Mouse (Mus musculus): ENCODE results near the gene Shank2. TPM values are rescaled to one million over a fixed set of nuclear protein-coding genes. Genes with fewer than 3 reads are reported as not detected.

The Shank2 gene
- polyA plus RNA-seq, 2 experiments: 0.59 to 0.89 TPM

DNA sequence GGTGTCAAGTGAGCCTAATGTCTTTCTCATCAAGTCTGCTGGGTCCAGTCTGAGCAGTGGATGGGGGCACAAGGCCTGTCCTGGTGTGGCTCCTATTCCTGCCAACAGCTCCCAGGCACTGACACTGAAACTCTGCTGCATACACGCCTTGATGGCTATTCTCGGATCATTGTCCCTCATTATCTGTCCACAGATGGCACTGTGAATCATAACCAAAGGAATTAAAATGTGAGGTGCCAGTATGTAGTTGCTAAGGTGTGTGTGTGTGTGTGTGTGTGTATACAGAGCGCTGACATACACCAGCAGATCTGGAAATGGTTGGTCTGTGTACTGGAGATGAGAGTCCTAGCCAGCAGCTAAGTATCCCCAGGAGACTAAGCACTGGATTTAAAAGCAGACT lies 110.3 kb downstream of the Shank2 start:
- Histone ChIP-seq H3K4me2 (replicated peaks; ENCODE audit: low read depth, low read length, severe bottlenecking) (no peak overlapping the region), H3K9me3 (ENCODE audit: control insufficient read depth, low read length) (no peaks in the 10 kb centered on the region), H3K9ac (ENCODE audit: low read depth, low read length, severe bottlenecking) (no peak overlapping the region), H3K27me3 (ENCODE audit: control insufficient read depth, insufficient read depth, low read length) (no peaks in the 10 kb centered on the region), H3K4me3 (replicated peaks; ENCODE audit: low read length) (no peak overlapping the region), H3K27ac (replicated peaks; ENCODE audit: low read depth, low read length) (no peak overlapping the region), H3K36me3 (ENCODE audit: control insufficient read depth, insufficient read depth, low read length) (no peaks in the 10 kb centered on the region), H3K4me1 (ENCODE audit: control insufficient read depth, insufficient read depth, low read length) (no peaks in the 10 kb centered on the region)
- ATAC-seq (ENCODE audit: low FRiP score, low read depth) (no peak), DNase-seq (ENCODE audit: low spot score) (no peak)
- no peak for TF ChIP-seq POLR2A (IDR thresholded peaks at IDR 0.05; ENCODE audit: borderline replicate concordance, extremely low read depth, insufficient read depth, insufficient read length)
- 68% methylated on average over 3 of the region's 3 CpGs for WGBS

DNA sequence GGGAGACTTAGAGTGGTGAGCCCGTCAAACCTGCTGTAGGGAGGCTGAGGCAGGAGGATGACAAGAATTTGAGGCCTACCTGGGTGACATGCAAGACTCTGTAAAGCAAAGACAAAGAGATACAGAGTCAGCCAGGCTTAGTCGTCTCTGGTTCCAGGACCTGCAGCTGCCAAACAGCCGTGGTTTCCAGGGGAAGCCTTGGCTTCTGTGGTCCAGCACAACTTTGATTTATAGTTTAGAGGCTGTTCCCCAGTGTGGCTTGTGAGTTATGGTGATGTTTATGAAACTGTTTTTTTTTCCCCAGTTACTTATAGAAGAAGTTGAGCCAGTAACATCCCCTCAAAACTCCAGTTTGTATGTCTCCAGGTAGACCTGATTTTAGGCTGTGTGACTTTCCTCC lies 112.5 kb downstream of the Shank2 start:
- DNase-seq (ENCODE audit: low spot score) (no peak), ATAC-seq (ENCODE audit: low FRiP score, low read depth) (no peak)
- Histone ChIP-seq H3K27ac (replicated peaks; ENCODE audit: low read depth, low read length) (no peak overlapping the region), H3K4me1 (ENCODE audit: control insufficient read depth, insufficient read depth, low read length) (no peaks in the 10 kb centered on the region), H3K9ac (ENCODE audit: low read depth, low read length, severe bottlenecking) (no peak overlapping the region), H3K4me3 (replicated peaks; ENCODE audit: low read length) (no peak overlapping the region), H3K27me3 (ENCODE audit: control insufficient read depth, insufficient read depth, low read length) (no peaks in the 10 kb centered on the region), H3K9me3 (ENCODE audit: control insufficient read depth, low read length) (no peaks in the 10 kb centered on the region), H3K36me3 (ENCODE audit: control insufficient read depth, insufficient read depth, low read length) (no peaks in the 10 kb centered on the region), H3K4me2 (replicated peaks; ENCODE audit: low read depth, low read length, severe bottlenecking) (no peak overlapping the region)
- WGBS: 63% methylated on average over 3 of the region's 3 CpGs
- no peak for TF ChIP-seq POLR2A (IDR thresholded peaks at IDR 0.05; ENCODE audit: borderline replicate concordance, extremely low read depth, insufficient read depth, insufficient read length)

DNA sequence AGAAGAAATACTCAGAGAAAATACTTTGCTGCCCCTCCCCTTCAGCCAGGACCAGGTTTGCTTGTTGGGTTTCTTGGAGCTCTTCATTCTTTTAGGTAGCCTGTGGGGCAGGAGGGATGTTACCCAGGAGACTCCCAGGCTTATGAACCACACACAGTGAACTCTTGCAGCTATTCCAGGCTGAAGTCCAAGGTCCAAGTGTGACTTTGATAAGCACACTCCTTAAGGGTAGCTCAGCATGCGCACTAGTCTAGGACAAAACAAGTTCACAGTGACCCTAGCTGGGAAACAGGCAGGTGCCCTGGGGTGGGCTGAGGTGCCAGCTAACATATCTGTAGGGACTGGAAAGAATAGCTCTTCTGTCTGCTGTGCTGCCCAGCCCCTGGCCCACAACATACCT lies 117.8 kb downstream of the Shank2 start:
- DNase-seq (ENCODE audit: low spot score) (no peak), ATAC-seq (ENCODE audit: low FRiP score, low read depth) (no peak)
- Histone ChIP-seq H3K4me1 (ENCODE audit: control insufficient read depth, insufficient read depth, low read length) (no peaks in the 10 kb centered on the region), H3K36me3 (ENCODE audit: control insufficient read depth, insufficient read depth, low read length) (no peaks in the 10 kb centered on the region), H3K4me3 (replicated peaks; ENCODE audit: low read length) (no peak overlapping the region), H3K27ac (replicated peaks; ENCODE audit: low read depth, low read length) (no peak overlapping the region), H3K27me3 (ENCODE audit: control insufficient read depth, insufficient read depth, low read length) (no peaks in the 10 kb centered on the region), H3K4me2 (replicated peaks; ENCODE audit: low read depth, low read length, severe bottlenecking) (no peak overlapping the region), H3K9me3 (ENCODE audit: control insufficient read depth, low read length) (no peaks in the 10 kb centered on the region), H3K9ac (ENCODE audit: low read depth, low read length, severe bottlenecking) (no peak overlapping the region)
- WGBS: 100% methylated on average over 1 of the region's 1 CpGs
- no peak for TF ChIP-seq POLR2A (IDR thresholded peaks at IDR 0.05; ENCODE audit: borderline replicate concordance, extremely low read depth, insufficient read depth, insufficient read length)

DNA sequence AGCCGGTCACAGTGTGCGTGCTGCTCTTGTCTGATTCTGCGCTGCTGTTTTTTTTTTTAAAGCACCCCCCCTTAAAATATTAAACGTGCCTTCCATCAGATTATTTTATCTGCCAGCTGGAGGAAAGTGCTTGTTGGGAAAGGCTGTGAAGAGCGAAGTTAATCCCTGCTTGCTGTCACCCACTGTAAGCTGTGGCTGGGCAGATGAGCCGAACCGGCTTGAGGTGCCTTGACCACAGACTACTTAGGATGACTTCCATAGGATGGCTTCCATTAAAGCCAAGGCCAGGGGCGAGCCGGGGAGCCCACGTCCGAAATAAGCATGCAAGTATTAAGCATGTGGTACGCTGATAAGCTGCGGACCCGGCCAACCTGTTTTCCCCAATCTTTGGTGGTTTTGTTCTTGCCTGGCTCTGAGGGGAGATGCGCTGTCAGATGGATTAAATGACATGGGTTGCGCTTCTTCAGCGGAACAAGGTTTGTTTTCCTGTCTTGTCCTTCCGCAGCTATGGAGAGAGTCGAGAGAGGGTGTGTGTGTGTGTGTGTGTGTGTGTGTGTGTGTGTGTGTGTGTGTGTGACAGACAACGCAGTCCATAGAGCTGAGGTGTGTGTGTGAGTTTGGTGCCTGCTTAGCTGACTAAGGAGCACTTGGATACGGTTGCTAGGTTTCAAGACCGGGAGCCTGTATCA lies 131.1 kb downstream of the Shank2 start:
- no peak for DNase-seq (ENCODE audit: low spot score)
- Histone ChIP-seq H3K4me2 (replicated peaks; ENCODE audit: low read depth, low read length, severe bottlenecking) (no peak overlapping the region), H3K36me3 (ENCODE audit: control insufficient read depth, insufficient read depth, low read length) (no peaks in the 10 kb centered on the region), H3K27ac (replicated peaks; ENCODE audit: low read depth, low read length) (no peak overlapping the region), H3K4me1 (ENCODE audit: control insufficient read depth, insufficient read depth, low read length) (no peaks in the 10 kb centered on the region), H3K27me3 (ENCODE audit: control insufficient read depth, insufficient read depth, low read length) (no peaks in the 10 kb centered on the region), H3K9me3 (ENCODE audit: control insufficient read depth, low read length) (no peaks in the 10 kb centered on the region), H3K4me3 (replicated peaks; ENCODE audit: low read length) (no peak overlapping the region), H3K9ac (ENCODE audit: low read depth, low read length, severe bottlenecking) (no peak overlapping the region)
- no peak for TF ChIP-seq POLR2A (IDR thresholded peaks at IDR 0.05; ENCODE audit: borderline replicate concordance, extremely low read depth, insufficient read depth, insufficient read length)
- no peak for ATAC-seq (ENCODE audit: low FRiP score, low read depth)
- 85% methylated on average over 22 of the region's 22 CpGs for WGBS

DNA sequence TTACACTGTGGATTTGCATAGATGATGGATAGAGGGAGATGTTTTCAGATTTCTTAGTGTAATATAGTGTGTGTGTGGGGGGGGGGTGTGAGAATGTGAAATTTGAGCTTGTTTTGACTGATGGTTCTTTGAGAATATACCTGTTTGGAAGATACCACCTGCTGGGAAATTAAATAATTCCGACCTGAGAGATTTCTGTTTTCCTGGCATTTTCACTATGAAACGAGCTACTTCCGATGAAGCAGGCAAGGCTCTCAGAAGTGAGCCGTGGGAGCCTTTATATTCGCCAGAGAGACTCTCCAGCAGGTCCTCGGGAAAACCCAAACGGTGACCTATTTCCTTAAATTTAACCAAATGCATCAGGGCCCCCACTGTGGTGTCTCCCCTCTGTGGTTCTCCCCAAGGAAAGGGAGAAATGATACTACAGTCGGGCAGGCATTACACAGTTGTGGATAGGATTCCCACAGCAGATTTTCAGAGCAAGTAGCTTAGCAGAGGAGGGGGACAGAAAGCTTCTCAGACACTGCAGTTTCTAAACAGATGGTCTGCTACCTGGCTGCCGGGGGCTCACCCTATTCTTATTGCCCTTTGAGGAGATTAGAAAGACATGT lies 131.8 kb downstream of the Shank2 start:
- no peak overlapping the region for H3K27ac ChIP-seq (replicated peaks; ENCODE audit: low read depth, low read length)
- DNase-seq (ENCODE audit: low spot score) (no peak), ATAC-seq (ENCODE audit: low FRiP score, low read depth) (no peak)
- H3K27me3 ChIP-seq (ENCODE audit: control insufficient read depth, insufficient read depth, low read length): no peaks in the 10 kb centered on the region
- no peaks in the 10 kb centered on the region for H3K36me3 ChIP-seq (ENCODE audit: control insufficient read depth, insufficient read depth, low read length)
- no peaks in the 10 kb centered on the region for H3K9me3 ChIP-seq (ENCODE audit: control insufficient read depth, low read length)
- no peak overlapping the region for H3K4me2 ChIP-seq (replicated peaks; ENCODE audit: low read depth, low read length, severe bottlenecking)
- no peak for TF ChIP-seq POLR2A (IDR thresholded peaks at IDR 0.05; ENCODE audit: borderline replicate concordance, extremely low read depth, insufficient read depth, insufficient read length)
- H3K9ac ChIP-seq (ENCODE audit: low read depth, low read length, severe bottlenecking): no peak overlapping the region
- no peaks in the 10 kb centered on the region for H3K4me1 ChIP-seq (ENCODE audit: control insufficient read depth, insufficient read depth, low read length)
- 65% methylated on average over 9 of the region's 9 CpGs for WGBS
- H3K4me3 ChIP-seq (replicated peaks; ENCODE audit: low read length): no peak overlapping the region

All from limb, embryonic 14.5 days (tissue).